Mouse (Mus musculus): ENCODE measurements around the gene Smtn.

Gene Smtn

GRCm38 (mm10) chr11:3547969-3548368, 7.6 kb upstream of the Smtn start:
- in situ Hi-C loops (cut with MseI, MboI) = no loop called here

- in situ Hi-C loops (cut with MseI, MboI) = no loop called here
Measured at GRCm38 (mm10) chr11:3547047-3547446, 6.6 kb upstream of the Smtn start.

GRCm38 (mm10) chr11:3546242-3546562, 5.8 kb upstream of the Smtn start:
- in situ Hi-C loops (cut with MseI, MboI) = no loop called here

- in situ Hi-C loops (cut with MseI, MboI) = no loop called here
Measured at GRCm38 (mm10) chr11:3545531-3546241, 5.3 kb upstream of the Smtn start.

GRCm38 (mm10) chr11:3544409-3544808, 4.0 kb upstream of the Smtn start:
- in situ Hi-C loops (cut with MseI, MboI) = no loop called here

- in situ Hi-C loops (cut with MseI, MboI) = no loop called here
Measured at GRCm38 (mm10) chr11:3543001-3543400, 2.6 kb upstream of the Smtn start.

- in situ Hi-C loops (cut with MseI, MboI) = no loop called here
Measured at GRCm38 (mm10) chr11:3541932-3542331, 1.5 kb upstream of the Smtn start.

- in situ Hi-C loops (cut with MseI, MboI) = no loop called here
Measured at GRCm38 (mm10) chr11:3539826-3540196, 601 bp downstream of the Smtn start.

GRCm38 (mm10) chr11:3539111-3539825, 1.1 kb downstream of the Smtn start:
- in situ Hi-C loops (cut with MseI, MboI) = no loop called here

GRCm38 (mm10) chr11:3538341-3538740, 2.1 kb downstream of the Smtn start:
- in situ Hi-C loops (cut with MseI, MboI) = no loop called here

- in situ Hi-C loops (cut with MseI, MboI) = no loop called here
Measured at GRCm38 (mm10) chr11:3537711-3538110, 2.7 kb downstream of the Smtn start.

GRCm38 (mm10) chr11:3536745-3537333, 3.6 kb downstream of the Smtn start:
- in situ Hi-C loops (cut with MseI, MboI) = no loop called here

GRCm38 (mm10) chr11:3536082-3536481, 4.3 kb downstream of the Smtn start:
- in situ Hi-C loops (cut with MseI, MboI) = no loop called here

GRCm38 (mm10) chr11:3535406-3535986, 4.9 kb downstream of the Smtn start:
- in situ Hi-C loops (cut with MseI, MboI) = no loop called here

- in situ Hi-C loops (cut with MseI, MboI) = no loop called here
Measured at GRCm38 (mm10) chr11:3534956-3535355, 5.5 kb downstream of the Smtn start.

- in situ Hi-C loops (cut with MseI, MboI) = no loop called here
Measured at GRCm38 (mm10) chr11:3533406-3533932, 6.9 kb downstream of the Smtn start.

GRCm38 (mm10) chr11:3532101-3532931, 8.1 kb downstream of the Smtn start:
- in situ Hi-C loops (cut with MseI, MboI) = no loop called here

GRCm38 (mm10) chr11:3531634-3532033, 8.8 kb downstream of the Smtn start:
- in situ Hi-C loops (cut with MseI, MboI) = no loop called here

- in situ Hi-C loops (cut with MseI, MboI) = no loop called here
Measured at GRCm38 (mm10) chr11:3530731-3531130, 9.7 kb downstream of the Smtn start.

GRCm38 (mm10) chr11:3529476-3530252, 10.7 kb downstream of the Smtn start:
- in situ Hi-C loops (cut with MseI, MboI) = no loop called here

- in situ Hi-C loops (cut with MseI, MboI) = no loop called here
Measured at GRCm38 (mm10) chr11:3528208-3528607, 12.2 kb downstream of the Smtn start.

Data from mouse trophoblast stem cell (cell line).